20 mouse cellular contexts compared by ENCODE assay signal in genomic region chr10:111083861-111084260, GRCm38 (mm10).
A peak's percentile ranks its signal among the peaks of the same experiment; 100 is the strongest.
DNase-seq lines count a peak whose midpoint lies in the region; ATAC-seq and TF ChIP-seq lines count a peak whose summit lies in the region.
"Had no signal": no experiment of that assay in that cellular context is flagged by ENCODE, and none has a peak within 500 bp of the region (broad histone marks: within the 10 kb centered on the region; RNA-seq: fewer than 3 reads in every experiment).

No protein-coding gene starts in this region.

- no peaks in the 10 kb centered on the region for H3K4me1 ChIP-seq in hindbrain, embryonic 16.5 days (ENCODE audit: control insufficient read depth, insufficient read depth, low read depth, low read length)
- H3K4me1 ChIP-seq in hindbrain, embryonic 10.5 days (replicated peaks) = peaks cover 11% of the 10 kb centered on the region
- H3K4me1 ChIP-seq in midbrain, embryonic 13.5 days (replicated peaks) = peaks cover 3% of the 10 kb centered on the region; the same call in 1 of the 2 replicates
- H3K4me1 ChIP-seq in midbrain, embryonic 10.5 days = peaks cover 4% of the 10 kb centered on the region; the same call in 1 of the 2 replicates
- H3K4me1 ChIP-seq in neural tube, embryonic 14.5 days (ENCODE audit: control insufficient read depth, insufficient read depth, low read length) = no peaks in the 10 kb centered on the region

- H3K9ac ChIP-seq in hindbrain, embryonic 16.5 days (ENCODE audit: low read depth, low read length) = no peak overlapping the region
- H3K9ac ChIP-seq in midbrain, embryonic 13.5 days (replicated peaks) = no peak overlapping the region
- no peak overlapping the region for H3K9ac ChIP-seq in neural tube, embryonic 14.5 days (replicated peaks; ENCODE audit: low read depth, low read length)
- H3K9ac ChIP-seq: embryonic facial prominence, embryonic 13.5 days; forebrain, embryonic 12.5 days; forebrain, embryonic 15.5 days had no signal

- intact Hi-C loops in gastrocnemius, adult 2 months (cut with DNase I) = loop anchor here (5.0 kb wide), 1 partner anchor 52 kb away; no protein-coding TSS in a partner anchor

- ATAC-seq in hindbrain, embryonic 16.5 days = 0 out of 2 replicates have a peak, but pooled peaks have one; percentile 60
- ATAC-seq in midbrain, embryonic 13.5 days = peak; percentile 51
- ATAC-seq in neural tube, embryonic 14.5 days (ENCODE audit: low read depth) = peak; percentile 40; the same call in 1 of the 2 replicates
- ATAC-seq: activated CD4-positive, CD25-positive, alpha-beta regulatory T cell, adult 4 months; forebrain, embryonic 15.5 days; inflammation-experienced regulatory T-cells, adult 6 months had no signal

- H3K4me3 ChIP-seq in gastrocnemius, adult 2 months = no peak overlapping the region
- H3K4me3 ChIP-seq in hindbrain, embryonic 16.5 days (ENCODE audit: low read length) = no peak overlapping the region
- no peak overlapping the region for H3K4me3 ChIP-seq in hindbrain, embryonic 10.5 days
- no peak overlapping the region for H3K4me3 ChIP-seq in midbrain, embryonic 13.5 days (replicated peaks)
- H3K4me3 ChIP-seq in midbrain, embryonic 10.5 days = no peak overlapping the region
- no peak overlapping the region for H3K4me3 ChIP-seq in neural tube, embryonic 14.5 days (ENCODE audit: low read depth, low read length)
- H3K4me3 ChIP-seq: embryonic facial prominence, embryonic 10.5 days; embryonic facial prominence, embryonic 13.5 days; erythroblast, embryonic 14.5 days; forebrain, embryonic 12.5 days; forebrain, embryonic 15.5 days had no signal

- H3K36me3 ChIP-seq in hindbrain, embryonic 16.5 days (ENCODE audit: control insufficient read depth, insufficient read depth, low read length) = no peaks in the 10 kb centered on the region
- H3K36me3 ChIP-seq in hindbrain, embryonic 10.5 days = no peaks in the 10 kb centered on the region
- no peaks in the 10 kb centered on the region for H3K36me3 ChIP-seq in midbrain, embryonic 13.5 days
- H3K36me3 ChIP-seq in midbrain, embryonic 10.5 days = no peaks in the 10 kb centered on the region
- no peaks in the 10 kb centered on the region for H3K36me3 ChIP-seq in neural tube, embryonic 14.5 days (ENCODE audit: control insufficient read depth, insufficient read depth, low read length)
- H3K36me3 ChIP-seq: embryonic facial prominence, embryonic 10.5 days; embryonic facial prominence, embryonic 13.5 days; forebrain, embryonic 12.5 days; forebrain, embryonic 15.5 days had no signal

- H3K4me2 ChIP-seq in hindbrain, embryonic 16.5 days (ENCODE audit: low read length) = no peak overlapping the region
- no peak overlapping the region for H3K4me2 ChIP-seq in midbrain, embryonic 13.5 days (replicated peaks)
- no peak overlapping the region for H3K4me2 ChIP-seq in neural tube, embryonic 14.5 days (ENCODE audit: low read depth, low read length)
- H3K4me2 ChIP-seq: embryonic facial prominence, embryonic 13.5 days; forebrain, embryonic 12.5 days; forebrain, embryonic 15.5 days; heart, embryonic 11.5 days had no signal

- H3K27me3 ChIP-seq in hindbrain, embryonic 16.5 days (replicated peaks; ENCODE audit: control insufficient read depth, insufficient read depth, low read length) = no peaks in the 10 kb centered on the region
- H3K27me3 ChIP-seq in hindbrain, embryonic 10.5 days (ENCODE audit: insufficient read depth, poor library complexity, severe bottlenecking) = no peaks in the 10 kb centered on the region
- no peaks in the 10 kb centered on the region for H3K27me3 ChIP-seq in midbrain, embryonic 13.5 days
- H3K27me3 ChIP-seq in midbrain, embryonic 10.5 days (ENCODE audit: low read depth, poor library complexity, severe bottlenecking) = no peaks in the 10 kb centered on the region
- no peaks in the 10 kb centered on the region for H3K27me3 ChIP-seq in neural tube, embryonic 14.5 days (ENCODE audit: control insufficient read depth, insufficient read depth, low read length)
- H3K27me3 ChIP-seq: embryonic facial prominence, embryonic 13.5 days; forebrain, embryonic 12.5 days; forebrain, embryonic 15.5 days had no signal

- no peaks in the 10 kb centered on the region for H3K9me3 ChIP-seq in hindbrain, embryonic 16.5 days (ENCODE audit: control insufficient read depth, low read length)
- no peaks in the 10 kb centered on the region for H3K9me3 ChIP-seq in hindbrain, embryonic 10.5 days
- H3K9me3 ChIP-seq in midbrain, embryonic 13.5 days = no peaks in the 10 kb centered on the region
- H3K9me3 ChIP-seq in midbrain, embryonic 10.5 days (replicated peaks) = no peaks in the 10 kb centered on the region
- no peaks in the 10 kb centered on the region for H3K9me3 ChIP-seq in neural tube, embryonic 14.5 days (ENCODE audit: control insufficient read depth, low read length)
- H3K9me3 ChIP-seq: embryonic facial prominence, embryonic 10.5 days; embryonic facial prominence, embryonic 13.5 days; forebrain, embryonic 12.5 days; forebrain, embryonic 15.5 days had no signal

- 35% methylated on average over 2 of the region's 2 CpGs for WGBS in hindbrain, embryonic 16.5 days
- WGBS in hindbrain, embryonic 10.5 days = 36% methylated on average over 2 of the region's 2 CpGs
- 29% methylated on average over 2 of the region's 2 CpGs for WGBS in midbrain, embryonic 13.5 days
- WGBS in midbrain, embryonic 10.5 days = 43% methylated on average over 2 of the region's 2 CpGs
- WGBS in neural tube, embryonic 14.5 days = 19% methylated on average over 2 of the region's 2 CpGs

- no peak for DNase-seq in gastrocnemius, adult 2 months
- no peak for DNase-seq in gastrocnemius, adult 18-20 months (ENCODE audit: low spot score)
- no peak for DNase-seq in hindbrain, embryonic 10.5 days (ENCODE audit: low spot score)
- DNase-seq in midbrain, embryonic 10.5 days (ENCODE audit: low spot score) = no peak
- DNase-seq in neural tube, embryonic 10.5 days (ENCODE audit: extremely low spot score, low spot score) = no peak
- DNase-seq: adrenal gland, adult 8-10 months; adrenal gland, postnatal 25 days; cerebellum, adult 11-12 months; cerebellum, adult 8-10 months had no signal

- no peak for TF ChIP-seq CTCF in gastrocnemius, adult 2 months (IDR thresholded peaks at IDR 0.05)

- H3K27ac ChIP-seq in gastrocnemius, adult 2 months = peak overlapping the region; percentile 87
- no peak overlapping the region for H3K27ac ChIP-seq in hindbrain, embryonic 16.5 days (ENCODE audit: low read depth, low read length)
- H3K27ac ChIP-seq in hindbrain, embryonic 10.5 days = no peak overlapping the region
- H3K27ac ChIP-seq in midbrain, embryonic 13.5 days = no peak overlapping the region
- H3K27ac ChIP-seq in midbrain, embryonic 10.5 days (replicated peaks) = no peak overlapping the region
- H3K27ac ChIP-seq in neural tube, embryonic 14.5 days (ENCODE audit: low read depth, low read length) = no peak overlapping the region
- H3K27ac ChIP-seq: embryonic facial prominence, embryonic 10.5 days; embryonic facial prominence, embryonic 13.5 days; forebrain, embryonic 12.5 days; forebrain, embryonic 15.5 days had no signal
